Mouse (Mus musculus): ENCODE measurements at regions not wholly inside any gene's neighbourhood (a gene's known extent, or its start where the extent isn't known, plus 50 kb on each side); places are given as distances from the start of the nearest gene placed in this dataset.

DNA sequence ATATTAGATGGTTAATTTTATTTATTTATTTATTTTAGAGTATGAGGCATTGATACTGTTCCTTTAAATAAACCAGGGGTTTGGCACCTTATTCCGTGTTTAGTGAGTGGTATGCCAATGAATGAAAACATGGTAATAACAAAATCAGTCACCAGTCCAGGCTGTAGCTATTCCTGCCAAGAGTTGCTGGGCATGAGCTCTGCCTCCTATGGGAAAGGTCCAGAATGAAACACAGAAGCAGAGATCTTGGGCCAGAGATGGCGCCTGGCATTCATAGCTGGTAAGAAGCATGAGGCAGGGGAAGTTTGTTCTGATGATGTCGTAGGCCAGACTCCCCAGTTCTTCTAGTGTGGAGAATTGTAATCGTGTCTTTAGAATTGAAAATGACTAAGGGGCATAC lies 190.9 kb upstream of the N4bp1 start:
- WGBS, result 91% methylated on average over 4 of the region's 4 CpGs
- Histone ChIP-seq H3K9me3 (replicated peaks) (no peaks in the 10 kb centered on the region), H3K36me3 (no peaks in the 10 kb centered on the region), H3K27me3 (ENCODE audit: low read depth, poor library complexity, severe bottlenecking) (no peaks in the 10 kb centered on the region), H3K4me1 (0 out of 2 replicates have a peak, but pooled peaks cover 3% of the 10 kb centered on the region), H3K27ac (replicated peaks) (no peak overlapping the region), H3K4me3 (no peak overlapping the region)
- no peak for DNase-seq (ENCODE audit: low spot score)

DNA sequence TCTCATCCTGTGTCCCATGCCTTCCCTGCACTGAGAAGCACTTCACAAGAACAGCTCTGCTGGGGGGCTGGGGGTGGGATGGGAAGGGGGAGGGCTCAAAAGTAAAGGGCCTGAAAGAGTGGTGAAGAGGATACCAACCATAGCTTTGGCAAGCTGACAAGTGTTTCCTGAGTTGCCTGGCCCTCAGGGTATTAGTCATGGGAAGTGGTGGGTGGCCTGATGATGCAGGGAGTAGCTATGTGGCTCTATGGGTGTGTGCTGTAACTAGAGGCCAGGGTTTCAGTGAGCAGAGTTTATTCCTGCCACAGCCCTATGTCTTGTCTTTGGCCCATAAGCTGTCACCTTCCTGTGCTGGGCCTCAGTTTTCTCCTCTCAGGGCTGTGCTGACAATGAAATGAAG lies 186.2 kb upstream of the N4bp1 start:
- Histone ChIP-seq H3K36me3 (no peaks in the 10 kb centered on the region), H3K9me3 (replicated peaks) (no peaks in the 10 kb centered on the region), H3K4me3 (no peak overlapping the region), H3K27me3 (ENCODE audit: low read depth, poor library complexity, severe bottlenecking) (no peaks in the 10 kb centered on the region), H3K27ac (replicated peaks) (no peak overlapping the region), H3K4me1 (no peaks in the 10 kb centered on the region)
- no peak for DNase-seq (ENCODE audit: low spot score)

GRCm38 (mm10) chr8:87067106-87067505 lies 182.0 kb upstream of the N4bp1 start:
- H3K4me3 ChIP-seq, result no peak overlapping the region
- H3K36me3 ChIP-seq, result no peaks in the 10 kb centered on the region
- no peak overlapping the region for H3K27ac ChIP-seq (replicated peaks)
- peaks cover 6% of the 10 kb centered on the region; the same call in 1 of the 2 replicates for H3K4me1 ChIP-seq
- H3K9me3 ChIP-seq (replicated peaks), result no peaks in the 10 kb centered on the region
- DNase-seq (ENCODE audit: low spot score), result no peak
- H3K27me3 ChIP-seq (ENCODE audit: low read depth, poor library complexity, severe bottlenecking), result no peaks in the 10 kb centered on the region

GRCm38 (mm10) chr8:87064768-87065167 lies 179.7 kb upstream of the N4bp1 start:
- 93% methylated on average over 9 of the region's 9 CpGs for WGBS
- Histone ChIP-seq H3K4me3 (no peak overlapping the region), H3K4me1 (peaks cover 6% of the 10 kb centered on the region; the same call in 1 of the 2 replicates), H3K27ac (replicated peaks) (no peak overlapping the region), H3K36me3 (no peaks in the 10 kb centered on the region), H3K9me3 (replicated peaks) (no peaks in the 10 kb centered on the region; the same call in 1 of the 2 replicates), H3K27me3 (ENCODE audit: low read depth, poor library complexity, severe bottlenecking) (no peaks in the 10 kb centered on the region)
- no peak for DNase-seq (ENCODE audit: low spot score)

DNA sequence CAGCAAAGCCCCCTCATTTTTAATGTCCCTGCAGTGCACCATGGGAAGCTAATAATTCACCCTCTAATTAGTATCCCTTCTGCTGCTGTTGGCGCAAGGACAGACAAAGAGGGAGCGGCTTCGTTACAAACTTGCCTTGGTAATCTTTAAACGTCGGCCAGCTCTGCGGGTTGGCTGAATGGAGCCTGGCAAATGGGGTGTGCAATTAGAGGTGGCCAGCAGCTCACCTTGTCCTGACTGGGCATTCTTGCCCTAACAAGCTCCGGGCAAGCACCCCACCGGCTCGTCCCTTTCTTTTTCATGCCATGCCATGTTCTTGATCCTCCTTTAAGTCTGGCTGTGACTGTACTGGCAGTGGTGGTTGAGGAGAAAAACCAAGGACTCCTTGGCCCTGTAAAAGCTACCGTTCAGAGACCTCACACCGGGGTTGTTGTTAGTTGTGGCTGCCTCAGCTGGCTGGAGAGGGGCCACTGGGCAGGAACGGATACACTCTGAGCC lies 179.2 kb upstream of the N4bp1 start:
- Histone ChIP-seq H3K4me1 (peaks cover 6% of the 10 kb centered on the region; the same call in 1 of the 2 replicates), H3K4me3 (no peak overlapping the region), H3K9me3 (replicated peaks) (no peaks in the 10 kb centered on the region; the same call in 1 of the 2 replicates), H3K36me3 (no peaks in the 10 kb centered on the region), H3K27ac (replicated peaks) (no peak overlapping the region), H3K27me3 (ENCODE audit: low read depth, poor library complexity, severe bottlenecking) (no peaks in the 10 kb centered on the region)
- 77% methylated on average over 12 of the region's 12 CpGs for WGBS
- DNase-seq (ENCODE audit: low spot score), result no peak

- Histone ChIP-seq H3K27ac (replicated peaks) (no peak overlapping the region), H3K27me3 (ENCODE audit: low read depth, poor library complexity, severe bottlenecking) (no peaks in the 10 kb centered on the region), H3K36me3 (no peaks in the 10 kb centered on the region), H3K4me1 (peaks cover 6% of the 10 kb centered on the region; the same call in 1 of the 2 replicates), H3K4me3 (no peak overlapping the region), H3K9me3 (replicated peaks) (no peaks in the 10 kb centered on the region; the same call in 1 of the 2 replicates)
- no peak for DNase-seq (ENCODE audit: low spot score)
- 93% methylated on average over 4 of the region's 4 CpGs for WGBS
Measured at GRCm38 (mm10) chr8:87063588-87063987, 178.5 kb upstream of the N4bp1 start.

- Histone ChIP-seq H3K4me1 (no peaks in the 10 kb centered on the region; the same call in 1 of the 2 replicates), H3K9me3 (replicated peaks) (peaks cover 5% of the 10 kb centered on the region), H3K36me3 (no peaks in the 10 kb centered on the region), H3K27ac (replicated peaks) (no peak overlapping the region), H3K27me3 (ENCODE audit: low read depth, poor library complexity, severe bottlenecking) (no peaks in the 10 kb centered on the region), H3K4me3 (no peak overlapping the region)
- no peak for DNase-seq (ENCODE audit: low spot score)
- 76% methylated on average over 3 of the region's 3 CpGs for WGBS
Measured at GRCm38 (mm10) chr8:87049746-87050145, 164.7 kb upstream of the N4bp1 start.

GRCm38 (mm10) chr8:87049196-87049595 lies 164.1 kb upstream of the N4bp1 start:
- no peaks in the 10 kb centered on the region for H3K36me3 ChIP-seq
- H3K27me3 ChIP-seq (ENCODE audit: low read depth, poor library complexity, severe bottlenecking), result no peaks in the 10 kb centered on the region
- no peak overlapping the region for H3K4me3 ChIP-seq
- H3K27ac ChIP-seq (replicated peaks), result no peak overlapping the region
- no peaks in the 10 kb centered on the region; the same call in 1 of the 2 replicates for H3K4me1 ChIP-seq
- DNase-seq (ENCODE audit: low spot score), result no peak
- peaks cover 5% of the 10 kb centered on the region for H3K9me3 ChIP-seq (replicated peaks)
- WGBS, result 88% methylated on average over 4 of the region's 4 CpGs

DNA sequence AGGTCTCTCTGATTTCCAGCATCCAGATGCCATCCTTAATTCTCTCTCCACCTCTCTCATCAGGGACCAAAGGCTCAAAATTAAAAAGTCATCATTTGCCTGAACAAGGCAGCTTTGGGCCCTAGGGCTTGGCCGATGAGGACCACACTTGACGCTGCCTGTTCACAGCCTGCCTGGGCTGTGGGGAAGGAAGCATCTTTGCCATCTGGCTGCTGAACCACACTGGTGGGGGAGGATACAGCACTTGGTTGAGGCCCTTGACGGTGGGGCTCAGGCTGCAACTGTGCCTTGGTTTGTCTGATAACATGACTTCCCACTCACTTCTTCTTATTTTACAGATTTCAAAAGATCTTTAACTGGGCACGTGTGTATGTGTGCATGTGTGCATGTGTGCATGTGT lies 161.5 kb upstream of the N4bp1 start:
- no peak for DNase-seq (ENCODE audit: low spot score)
- H3K9me3 ChIP-seq (replicated peaks), result peaks cover 5% of the 10 kb centered on the region
- no peak overlapping the region for H3K27ac ChIP-seq (replicated peaks)
- no peaks in the 10 kb centered on the region; the same call in 1 of the 2 replicates for H3K4me1 ChIP-seq
- H3K27me3 ChIP-seq (ENCODE audit: low read depth, poor library complexity, severe bottlenecking), result no peaks in the 10 kb centered on the region
- 89% methylated on average over 4 of the region's 4 CpGs for WGBS
- no peak overlapping the region for H3K4me3 ChIP-seq
- no peaks in the 10 kb centered on the region for H3K36me3 ChIP-seq

- Histone ChIP-seq H3K27me3 (ENCODE audit: low read depth, poor library complexity, severe bottlenecking) (peaks cover 21% of the 10 kb centered on the region), H3K4me3 (no peak overlapping the region), H3K9me3 (replicated peaks) (no peaks in the 10 kb centered on the region), H3K27ac (replicated peaks) (no peak overlapping the region), H3K4me1 (peaks cover 10% of the 10 kb centered on the region), H3K36me3 (no peaks in the 10 kb centered on the region)
- no peak for DNase-seq (ENCODE audit: low spot score)
- WGBS, result 84% methylated on average over 5 of the region's 5 CpGs
Measured at GRCm38 (mm10) chr8:87043016-87043415, 158.0 kb upstream of the N4bp1 start.

DNA sequence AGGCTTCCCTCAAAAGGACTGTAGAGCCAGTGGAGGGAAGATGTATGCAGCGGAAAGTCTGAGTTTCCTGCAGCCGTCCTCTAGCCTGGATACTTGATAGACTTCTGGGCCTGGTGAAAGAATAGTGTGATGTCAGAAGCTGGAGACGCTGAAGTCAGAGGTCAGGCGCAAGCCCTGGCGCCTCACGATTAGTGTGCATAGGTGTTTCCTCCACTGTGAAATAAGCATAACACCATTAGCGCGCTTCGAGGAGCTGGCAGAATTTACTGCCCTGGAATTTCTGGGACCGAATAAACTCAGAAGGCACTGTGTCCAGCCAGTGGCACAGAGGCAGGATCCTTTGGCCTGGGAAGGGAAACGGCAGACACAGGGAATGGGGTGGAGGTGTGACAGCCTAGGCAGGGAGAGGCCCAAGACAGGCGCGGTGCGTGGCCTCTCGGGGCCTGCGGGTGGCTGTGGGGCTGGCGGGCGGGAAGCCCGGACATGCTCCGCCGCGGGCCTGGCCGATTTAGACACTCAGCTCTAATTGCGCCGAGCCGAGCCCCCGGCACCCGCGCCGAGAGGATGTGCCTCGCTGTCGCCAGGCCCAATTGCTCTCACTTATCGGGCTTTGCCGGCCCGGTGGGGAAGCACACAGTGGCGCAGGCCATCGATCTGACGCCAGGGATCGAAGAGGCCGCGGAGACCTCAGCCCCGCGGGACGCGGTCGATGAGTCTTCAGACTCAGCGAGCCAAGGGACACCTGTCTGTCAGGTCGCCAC lies 152.7 kb upstream of the N4bp1 start:
- peak overlapping the region; percentile 83 for H3K27ac ChIP-seq (replicated peaks)
- no peaks in the 10 kb centered on the region for H3K9me3 ChIP-seq (replicated peaks)
- 4% methylated on average over 48 of the region's 48 CpGs for WGBS

GRCm38 (mm10) chr8:87035996-87036395 lies 150.9 kb upstream of the N4bp1 start:
- H3K36me3 ChIP-seq, result no peaks in the 10 kb centered on the region
- H3K9me3 ChIP-seq (replicated peaks), result no peaks in the 10 kb centered on the region
- H3K27ac ChIP-seq (replicated peaks), result no peak overlapping the region
- peaks cover 39% of the 10 kb centered on the region for H3K27me3 ChIP-seq (ENCODE audit: low read depth, poor library complexity, severe bottlenecking)
- DNase-seq (ENCODE audit: low spot score), result no peak
- H3K4me1 ChIP-seq, result peaks cover 18% of the 10 kb centered on the region
- no peak overlapping the region for H3K4me3 ChIP-seq
- 89% methylated on average over 10 of the region's 10 CpGs for WGBS

More for the DNA sequence above, 152.7 kb upstream of the N4bp1 start:
- Histone ChIP-seq H3K4me3 (peak overlapping the region; percentile 64), H3K27me3 (ENCODE audit: low read depth, poor library complexity, severe bottlenecking) (peaks cover 39% of the 10 kb centered on the region), H3K36me3 (no peaks in the 10 kb centered on the region), H3K4me1 (peaks cover 18% of the 10 kb centered on the region)
- DNase-seq (ENCODE audit: low spot score), result peak; percentile 56

- Histone ChIP-seq H3K4me3 (no peak overlapping the region), H3K4me1 (no peaks in the 10 kb centered on the region), H3K27ac (replicated peaks) (no peak overlapping the region), H3K27me3 (ENCODE audit: low read depth, poor library complexity, severe bottlenecking) (no peaks in the 10 kb centered on the region), H3K36me3 (no peaks in the 10 kb centered on the region), H3K9me3 (replicated peaks) (no peaks in the 10 kb centered on the region)
- DNase-seq (ENCODE audit: low spot score), result no peak
- 77% methylated on average over 1 of the region's 1 CpGs for WGBS
Measured at GRCm38 (mm10) chr8:87028171-87028570, 143.1 kb upstream of the N4bp1 start.

Data from midbrain, embryonic 10.5 days (tissue).